Mouse (Mus musculus): Measurements from ENCODE around the gene E130208F15Rik. TPM values are rescaled to one million over a fixed set of nuclear protein-coding genes. Genes with fewer than 3 reads are reported as not detected.

The E130208F15Rik gene
- polyA plus RNA-seq, 1 experiment, result not detected

DNA sequence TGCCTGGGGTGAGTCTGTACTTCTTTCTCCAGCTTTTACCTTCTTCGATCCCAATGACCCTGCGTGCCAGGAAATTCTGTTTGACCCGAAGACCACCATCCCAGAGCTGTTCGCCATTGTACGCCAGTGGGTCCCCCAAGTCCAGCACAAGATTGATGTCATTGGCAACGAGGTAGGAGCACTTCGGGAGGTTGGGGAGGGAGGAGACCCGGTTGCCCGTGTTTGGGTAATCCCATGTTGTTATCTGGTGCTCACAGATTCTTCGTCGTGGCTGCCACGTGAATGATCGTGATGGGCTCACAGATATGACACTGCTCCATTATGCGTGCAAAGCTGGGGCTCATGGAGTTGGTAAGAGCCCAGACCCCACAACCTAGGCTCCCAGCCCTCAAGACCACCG lies 24.7 kb upstream of the E130208F15Rik start:
- Histone ChIP-seq H3K4me1 (ENCODE audit: control insufficient read depth, insufficient read depth, low read length) (peaks cover 19% of the 10 kb centered on the region), H3K4me3 (ENCODE audit: insufficient read depth, low read depth, low read length) (no peak overlapping the region), H3K27ac (ENCODE audit: insufficient read depth, low read depth, low read length) (no peak overlapping the region)
- TF ChIP-seq POLR2A (IDR thresholded peaks at IDR 0.05; ENCODE audit: insufficient read depth, low read depth, low read length) (no peak), CTCF (IDR thresholded peaks at IDR 0.05; ENCODE audit: insufficient read depth, low read depth, low read length) (no peak)
- WGBS, result 90% methylated on average over 15 of the region's 15 CpGs

GRCm38 (mm10) chr7:30297266-30297665 lies 24.3 kb upstream of the E130208F15Rik start:
- WGBS, result 83% methylated on average over 16 of the region's 16 CpGs
- H3K27ac ChIP-seq (ENCODE audit: insufficient read depth, low read depth, low read length), result no peak overlapping the region
- no peak for TF ChIP-seq CTCF (IDR thresholded peaks at IDR 0.05; ENCODE audit: insufficient read depth, low read depth, low read length)
- TF ChIP-seq POLR2A (IDR thresholded peaks at IDR 0.05; ENCODE audit: insufficient read depth, low read depth, low read length), result no peak
- H3K4me1 ChIP-seq (ENCODE audit: control insufficient read depth, insufficient read depth, low read length), result peaks cover 19% of the 10 kb centered on the region
- no peak overlapping the region for H3K4me3 ChIP-seq (ENCODE audit: insufficient read depth, low read depth, low read length)

DNA sequence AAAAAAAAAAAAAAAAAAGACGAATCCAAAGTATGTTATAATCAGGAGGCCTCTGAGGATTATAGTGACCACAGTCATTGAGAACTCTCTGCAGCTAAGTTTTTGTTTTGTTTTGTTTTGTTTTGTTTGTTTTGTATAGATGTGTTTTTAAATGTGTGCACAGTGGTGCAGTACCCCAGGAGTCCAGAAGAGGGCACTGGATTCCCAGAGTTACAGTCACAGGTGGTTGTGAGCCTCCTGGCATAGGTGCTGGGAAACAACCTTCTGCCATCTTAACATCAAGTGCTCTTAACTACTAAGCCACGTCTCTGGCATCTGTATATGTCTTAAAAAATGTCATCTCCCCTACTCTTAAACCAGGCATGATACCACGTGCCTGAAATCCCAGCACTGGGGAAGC lies 20.6 kb upstream of the E130208F15Rik start:
- TF ChIP-seq POLR2A (IDR thresholded peaks at IDR 0.05; ENCODE audit: insufficient read depth, low read depth, low read length) (no peak), CTCF (IDR thresholded peaks at IDR 0.05; ENCODE audit: insufficient read depth, low read depth, low read length) (0 out of 2 replicates have a peak, but pooled peaks have one; percentile 3)
- WGBS, result 48% methylated on average over 3 of the region's 3 CpGs
- H3K4me3 ChIP-seq (ENCODE audit: insufficient read depth, low read depth, low read length), result no peak overlapping the region
- H3K4me1 ChIP-seq (ENCODE audit: control insufficient read depth, insufficient read depth, low read length), result no peaks in the 10 kb centered on the region
- H3K27ac ChIP-seq (ENCODE audit: insufficient read depth, low read depth, low read length), result no peak overlapping the region

DNA sequence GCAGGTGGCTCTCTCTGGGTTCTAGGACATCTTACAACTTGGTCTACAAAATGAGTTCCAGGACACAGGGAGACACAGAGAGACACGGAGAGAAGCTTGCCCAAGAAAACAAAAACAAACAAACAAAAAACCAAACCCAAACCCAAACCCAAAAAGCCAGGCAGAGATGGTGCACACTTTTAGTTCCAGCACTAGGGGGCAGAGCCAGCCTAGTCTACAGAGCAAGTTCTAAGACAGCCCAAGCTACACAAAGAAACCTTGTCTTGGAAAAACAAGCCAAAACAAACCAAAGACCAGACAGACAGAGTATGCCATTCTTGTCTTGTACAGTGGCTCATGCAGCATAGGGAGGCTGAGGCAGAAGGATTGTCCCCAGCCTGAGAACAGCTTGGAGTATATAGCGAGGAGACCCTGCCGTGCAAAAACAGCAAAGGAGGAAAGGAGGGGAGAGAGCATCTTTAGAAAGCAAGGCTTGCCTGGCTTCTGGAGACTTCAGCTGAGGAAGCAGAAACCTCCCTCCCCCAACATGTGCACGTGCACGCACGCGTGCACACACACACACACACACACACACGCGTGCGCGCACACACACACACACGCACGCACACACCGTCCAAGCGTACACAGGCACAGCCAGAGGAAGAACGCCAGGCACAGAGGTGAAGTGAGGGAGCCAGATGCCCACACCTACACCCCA lies 15.3 kb upstream of the E130208F15Rik start:
- WGBS, result 88% methylated on average over 16 of the region's 16 CpGs
- Histone ChIP-seq H3K27ac (ENCODE audit: insufficient read depth, low read depth, low read length) (no peak overlapping the region), H3K4me3 (ENCODE audit: insufficient read depth, low read depth, low read length) (no peak overlapping the region), H3K4me1 (ENCODE audit: control insufficient read depth, insufficient read depth, low read length) (peaks cover 18% of the 10 kb centered on the region)
- no peak for TF ChIP-seq POLR2A (IDR thresholded peaks at IDR 0.05; ENCODE audit: insufficient read depth, low read depth, low read length)
- no peak for TF ChIP-seq CTCF (IDR thresholded peaks at IDR 0.05; ENCODE audit: insufficient read depth, low read depth, low read length)

DNA sequence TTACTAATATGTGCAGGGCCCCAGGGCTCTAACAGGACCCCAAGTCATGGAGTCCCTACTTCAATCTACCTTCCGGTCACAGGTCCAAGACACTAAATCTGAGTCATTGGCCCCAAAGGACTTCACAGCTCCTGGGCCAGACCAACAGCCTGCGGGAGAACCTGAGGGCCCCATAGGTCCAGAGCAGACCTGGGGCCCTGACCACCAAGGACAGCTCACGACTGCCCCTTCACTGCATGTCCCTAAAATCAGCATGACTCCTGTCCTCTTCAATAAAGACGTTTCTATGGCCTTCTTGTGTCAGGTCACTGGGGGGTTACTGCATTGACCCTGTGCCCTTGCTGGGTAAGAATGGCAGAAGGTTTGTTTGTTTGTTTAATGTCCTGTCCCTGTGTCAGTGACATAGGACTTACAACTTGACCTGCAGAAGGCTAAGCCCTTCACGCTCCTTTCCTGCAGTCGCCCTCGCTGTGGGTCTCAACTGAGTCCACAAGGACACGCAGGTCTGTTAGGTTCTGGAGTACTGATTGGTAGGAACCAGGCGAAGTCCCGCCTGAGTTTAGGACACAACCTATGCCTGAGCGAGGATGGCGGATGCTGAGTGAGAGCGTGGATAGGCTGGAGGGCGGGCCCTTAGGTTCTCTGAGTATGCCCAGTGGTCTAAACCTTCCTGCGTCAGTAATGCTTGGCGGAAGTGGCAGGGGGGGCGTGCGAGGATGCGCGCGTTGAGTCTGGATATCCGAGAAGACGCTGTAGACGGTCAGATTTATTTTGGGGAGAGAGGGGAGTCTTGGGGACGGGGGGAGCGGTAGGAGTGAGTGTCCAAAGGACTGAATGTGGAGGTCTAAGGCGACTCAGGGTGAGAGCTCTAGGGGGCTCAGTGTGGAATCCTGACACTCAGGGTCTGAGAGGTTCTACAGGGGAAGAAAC lies 13.2 kb upstream of the E130208F15Rik start, which contains the start of gene Alkbh6:
Alkbh6 (plus strand) TSS at position 642 of the 930 bp plus-strand sequence.
- H3K27ac ChIP-seq (ENCODE audit: insufficient read depth, low read depth, low read length), result peak within 1 kb of the TSS; percentile 93
- peak; percentile 78; the same call in 1 of the 2 replicates for TF ChIP-seq POLR2A (IDR thresholded peaks at IDR 0.05; ENCODE audit: insufficient read depth, low read depth, low read length)
- no peak for TF ChIP-seq CTCF (IDR thresholded peaks at IDR 0.05; ENCODE audit: insufficient read depth, low read depth, low read length)
- peak within 1 kb of the TSS; percentile 76 for H3K4me3 ChIP-seq (ENCODE audit: insufficient read depth, low read depth, low read length)
- WGBS, result 5% methylated on average over 27 of the region's 27 CpGs
- H3K4me1 ChIP-seq (ENCODE audit: control insufficient read depth, insufficient read depth, low read length), result peaks cover 18% of the 10 kb centered on the region

DNA sequence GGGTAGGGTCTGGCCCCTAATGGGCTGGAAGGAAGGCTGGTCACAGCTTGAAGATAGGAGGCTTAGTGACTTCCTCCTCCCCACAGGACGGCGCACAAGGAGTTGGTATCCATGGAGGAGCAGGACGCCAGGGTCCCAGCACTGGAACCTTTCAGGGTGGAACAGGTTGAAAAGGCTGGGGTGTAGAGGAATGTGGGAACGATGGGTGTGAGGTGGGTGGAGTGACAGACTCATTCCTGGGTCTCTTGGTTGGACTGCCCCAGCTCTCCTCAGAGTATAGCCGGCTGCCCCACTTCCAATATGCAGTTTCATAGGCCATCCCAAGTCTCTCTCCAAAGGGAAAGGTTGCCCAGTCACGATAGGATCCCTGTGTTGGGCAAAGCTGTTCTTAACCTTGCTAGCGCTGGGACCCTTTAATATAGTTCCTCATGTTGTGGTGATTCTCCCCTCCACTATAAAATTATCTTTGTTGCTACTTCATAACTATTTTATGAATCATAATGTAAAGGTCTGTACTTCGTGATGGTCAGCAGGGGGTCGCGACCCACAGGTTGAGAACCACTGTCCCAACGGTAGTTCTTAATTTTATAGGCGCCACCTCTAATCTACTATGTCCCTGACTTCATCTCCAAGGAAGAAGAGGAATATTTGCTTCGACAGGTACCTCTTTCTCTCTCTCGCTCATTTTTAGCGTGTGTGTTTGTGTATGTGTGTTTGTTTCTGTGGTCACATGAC lies 12.0 kb upstream of the E130208F15Rik start:
- Histone ChIP-seq H3K27ac (ENCODE audit: insufficient read depth, low read depth, low read length) (no peak overlapping the region), H3K4me1 (ENCODE audit: control insufficient read depth, insufficient read depth, low read length) (peaks cover 18% of the 10 kb centered on the region), H3K4me3 (ENCODE audit: insufficient read depth, low read depth, low read length) (peak overlapping the region; percentile 76)
- TF ChIP-seq POLR2A (IDR thresholded peaks at IDR 0.05; ENCODE audit: insufficient read depth, low read depth, low read length), result no peak
- TF ChIP-seq CTCF (IDR thresholded peaks at IDR 0.05; ENCODE audit: insufficient read depth, low read depth, low read length), result no peak
- 62% methylated on average over 15 of the region's 15 CpGs for WGBS

- TF ChIP-seq CTCF (IDR thresholded peaks at IDR 0.05; ENCODE audit: insufficient read depth, low read depth, low read length) (no peak), POLR2A (IDR thresholded peaks at IDR 0.05; ENCODE audit: insufficient read depth, low read depth, low read length) (no peak)
- WGBS, result 89% methylated on average over 12 of the region's 12 CpGs
- no peak overlapping the region for H3K4me3 ChIP-seq (ENCODE audit: insufficient read depth, low read depth, low read length)
These were observed 11.4 kb upstream of the E130208F15Rik start for GRCm38 (mm10) chr7:30310136-30310535.

DNA sequence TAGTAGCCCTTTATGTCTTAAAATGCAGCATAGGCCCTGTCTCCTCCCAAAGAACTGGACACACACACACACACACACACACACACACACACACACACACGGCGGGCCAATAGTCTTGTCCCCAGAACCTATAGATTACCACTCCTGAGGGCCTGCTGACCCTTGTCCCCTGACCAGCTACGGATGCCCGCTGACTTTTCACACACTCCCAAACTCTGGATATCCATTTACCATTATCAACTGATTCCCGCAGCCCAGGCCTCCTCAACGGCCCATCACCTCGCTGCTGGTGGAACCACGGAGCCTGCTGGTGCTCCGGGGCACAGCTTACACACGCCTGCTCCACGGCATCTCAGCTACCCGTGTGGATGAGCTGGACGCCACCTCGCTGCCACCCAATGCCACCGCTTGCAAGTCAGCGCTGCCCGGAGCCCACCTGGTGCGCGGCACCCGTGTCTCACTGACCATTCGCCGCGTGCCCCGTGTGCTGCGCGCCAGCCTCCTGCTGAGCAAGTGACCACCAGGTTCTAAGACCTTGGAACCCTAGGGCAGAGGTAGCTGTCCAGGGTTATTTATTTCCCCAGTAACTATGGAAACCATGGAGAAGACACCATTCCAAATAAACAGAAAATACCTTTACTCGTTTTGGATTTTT lies 7.7 kb upstream of the E130208F15Rik start:
- TF ChIP-seq CTCF (IDR thresholded peaks at IDR 0.05; ENCODE audit: insufficient read depth, low read depth, low read length) (no peak), POLR2A (IDR thresholded peaks at IDR 0.05; ENCODE audit: insufficient read depth, low read depth, low read length) (no peak)
- 61% methylated on average over 27 of the region's 27 CpGs for WGBS
- peaks cover 12% of the 10 kb centered on the region for H3K4me1 ChIP-seq (ENCODE audit: control insufficient read depth, insufficient read depth, low read length)
- no peak overlapping the region for H3K4me3 ChIP-seq (ENCODE audit: insufficient read depth, low read depth, low read length)
- no peak overlapping the region for H3K27ac ChIP-seq (ENCODE audit: insufficient read depth, low read depth, low read length)

More at GRCm38 (mm10) chr7:30310136-30310535, 11.4 kb upstream of the E130208F15Rik start:
- Histone ChIP-seq H3K27ac (ENCODE audit: insufficient read depth, low read depth, low read length) (no peak overlapping the region), H3K4me1 (ENCODE audit: control insufficient read depth, insufficient read depth, low read length) (peaks cover 18% of the 10 kb centered on the region)

Data from olfactory bulb, adult 2 months (tissue).